ENCODE assay signal across 23 mouse cellular contexts in genomic region chr17:88580556-88580955, GRCm38 (mm10). TPM values are rescaled to one million over a fixed set of nuclear protein-coding genes. Genes with fewer than 3 reads are reported as not detected.
DNase-seq lines count a peak whose midpoint lies in the region; ATAC-seq and TF ChIP-seq lines count a peak whose summit lies in the region.
"Had no signal": no experiment of that assay in that cellular context is flagged by ENCODE, and none has a peak within 500 bp of the region (broad histone marks: within the 10 kb centered on the region; RNA-seq: fewer than 3 reads in every experiment).

No protein-coding gene starts in this region.

- TF ChIP-seq EP300 in lung, postnatal 0 days (IDR thresholded peaks at IDR 0.05) = no peak
- no peak for TF ChIP-seq EP300 in stomach, postnatal 0 days (optimal IDR thresholded peaks at IDR 0.05)

- no peaks in the 10 kb centered on the region for H3K27me3 ChIP-seq in kidney, embryonic 16.5 days (ENCODE audit: insufficient read depth, low read length)
- no peaks in the 10 kb centered on the region for H3K27me3 ChIP-seq in lung, postnatal 0 days (replicated peaks; ENCODE audit: insufficient read depth, low read length)
- no peaks in the 10 kb centered on the region for H3K27me3 ChIP-seq in stomach, postnatal 0 days (ENCODE audit: control insufficient read depth, insufficient read depth, low read length)
- H3K27me3 ChIP-seq: heart, embryonic 13.5 days; hindbrain, embryonic 15.5 days; limb, embryonic 15.5 days; midbrain, embryonic 15.5 days had no signal

- H3K4me3 ChIP-seq in kidney, embryonic 16.5 days (ENCODE audit: low read length) = no peak overlapping the region
- no peak overlapping the region for H3K4me3 ChIP-seq in lung, postnatal 0 days (ENCODE audit: low read depth, low read length)
- no peak overlapping the region for H3K4me3 ChIP-seq in stomach, postnatal 0 days (ENCODE audit: low read depth, low read length)
- H3K4me3 ChIP-seq: gastrocnemius, adult 2 months; heart, embryonic 13.5 days; hindbrain, embryonic 15.5 days; limb, embryonic 15.5 days; midbrain, embryonic 15.5 days; myocyte had no signal

- H3K9ac ChIP-seq in kidney, embryonic 16.5 days (replicated peaks; ENCODE audit: low read length) = no peak overlapping the region
- no peak overlapping the region for H3K9ac ChIP-seq in lung, postnatal 0 days (replicated peaks; ENCODE audit: low read depth)
- H3K9ac ChIP-seq in stomach, postnatal 0 days (ENCODE audit: low read length) = no peak overlapping the region
- H3K9ac ChIP-seq: heart, embryonic 13.5 days; hindbrain, embryonic 15.5 days; limb, embryonic 15.5 days; midbrain, embryonic 15.5 days had no signal

- H3K27ac ChIP-seq in kidney, embryonic 16.5 days (ENCODE audit: low read length) = no peak overlapping the region
- peak overlapping the region; percentile 68; the same call in 1 of the 2 replicates for H3K27ac ChIP-seq in lung, postnatal 0 days (ENCODE audit: low read length)
- peak overlapping the region; percentile 53 for H3K27ac ChIP-seq in stomach, postnatal 0 days (replicated peaks)
- H3K27ac ChIP-seq: heart, embryonic 13.5 days; hindbrain, embryonic 15.5 days; limb, embryonic 15.5 days; midbrain, embryonic 15.5 days had no signal

- ATAC-seq in kidney, embryonic 16.5 days (ENCODE audit: low FRiP score, low TSS enrichment) = peak; percentile 47; the same call in 1 of the 2 replicates
- ATAC-seq in lung, postnatal 0 days = no peak
- ATAC-seq in stomach, postnatal 0 days (ENCODE audit: low FRiP score, low TSS enrichment) = peak; percentile 35; the same call in 1 of the 2 replicates
- ATAC-seq in erythroblast, adult 5-6 weeks (replicated peaks; ENCODE audit: low FRiP score, poor library complexity, severe bottlenecking) = no peak
- ATAC-seq: forebrain, embryonic 16.5 days; midbrain, embryonic 15.5 days had no signal

- no peak for TF ChIP-seq CTCF in lung, postnatal 0 days (IDR thresholded peaks at IDR 0.05)
- TF ChIP-seq CTCF in stomach, postnatal 0 days (IDR thresholded peaks at IDR 0.05; ENCODE audit: low read depth) = no peak

- peaks cover 63% of the 10 kb centered on the region for H3K36me3 ChIP-seq in kidney, embryonic 16.5 days (ENCODE audit: insufficient read depth, low read length)
- peaks cover 13% of the 10 kb centered on the region for H3K36me3 ChIP-seq in lung, postnatal 0 days (ENCODE audit: insufficient read depth, low read length)
- H3K36me3 ChIP-seq in stomach, postnatal 0 days (ENCODE audit: control insufficient read depth, insufficient read depth, low read length) = peaks cover 14% of the 10 kb centered on the region

- H3K9me3 ChIP-seq in kidney, embryonic 16.5 days (ENCODE audit: low read length) = no peaks in the 10 kb centered on the region
- no peaks in the 10 kb centered on the region for H3K9me3 ChIP-seq in lung, postnatal 0 days (ENCODE audit: low read length)
- no peaks in the 10 kb centered on the region for H3K9me3 ChIP-seq in stomach, postnatal 0 days (ENCODE audit: control insufficient read depth, low read length)
- H3K9me3 ChIP-seq: hindbrain, embryonic 15.5 days; limb, embryonic 15.5 days; midbrain, embryonic 15.5 days had no signal

- no peaks in the 10 kb centered on the region for H3K4me1 ChIP-seq in kidney, embryonic 16.5 days (ENCODE audit: insufficient read depth, low read length)
- 0 out of 2 replicates have a peak, but pooled peaks cover 13% of the 10 kb centered on the region for H3K4me1 ChIP-seq in lung, postnatal 0 days (ENCODE audit: insufficient read depth, low read depth, low read length)
- no peaks in the 10 kb centered on the region for H3K4me1 ChIP-seq in stomach, postnatal 0 days (replicated peaks; ENCODE audit: control insufficient read depth, insufficient read depth)
- H3K4me1 ChIP-seq: heart, embryonic 13.5 days; hindbrain, embryonic 15.5 days; limb, embryonic 15.5 days had no signal

- DNase-seq in kidney, postnatal 36 days = no peak
- DNase-seq in lung, postnatal 0 days (ENCODE audit: low spot score) = peak; percentile 23
- no peak for DNase-seq in lung, adult 18-20 months
- DNase-seq in urinary bladder, postnatal 14 days (ENCODE audit: low spot score) = peak; percentile 18
- no peak for DNase-seq in urinary bladder, postnatal 4 days (ENCODE audit: low spot score in 2 of 2)
- no peak for DNase-seq in stomach, postnatal 0 days (ENCODE audit: low spot score)
- DNase-seq: adrenal gland, adult 2 months; cerebellum, adult 9-10 months; embryo, embryonic 11 days; gastrocnemius, adult 2 months; heart, postnatal 4 days; right cerebral cortex, postnatal 14 days had no signal

- WGBS in kidney, embryonic 16.5 days = 74% methylated on average over 6 of the region's 6 CpGs
- 58% methylated on average over 6 of the region's 6 CpGs for WGBS in lung, postnatal 0 days
- 43% methylated on average over 6 of the region's 6 CpGs for WGBS in stomach, postnatal 0 days

- no peak overlapping the region for H3K4me2 ChIP-seq in kidney, embryonic 16.5 days (replicated peaks; ENCODE audit: low read depth, low read length)
- H3K4me2 ChIP-seq in lung, postnatal 0 days (replicated peaks; ENCODE audit: low read depth, low read length) = no peak overlapping the region
- H3K4me2 ChIP-seq in stomach, postnatal 0 days (replicated peaks; ENCODE audit: low read depth) = no peak overlapping the region
- H3K4me2 ChIP-seq: heart, embryonic 13.5 days; hindbrain, embryonic 15.5 days; limb, embryonic 15.5 days; midbrain, embryonic 15.5 days had no signal

RNA-seq across cellular contexts. Expression of gene Ston1, which starts 16.9 kb away (rescaled TPM):
- 6.3 and 9.3 TPM in 2 replicates for polyA plus RNA-seq in kidney, embryonic 16.5 days (2015; fragmentation: Nextera tagmentation; extraction: Ambion mirVana)
- polyA plus RNA-seq in lung, postnatal 0 days (2015; fragmentation: Nextera tagmentation; extraction: Ambion mirVana) = 6.4 and 6.9 TPM in 2 replicates
- 3.1 and 5.1 TPM in 2 replicates for polyA plus RNA-seq in stomach, postnatal 0 days (2015; fragmentation: Nextera tagmentation; extraction: Ambion mirVana)
- not detected in 2 replicates for total RNA-seq in erythroblast, adult 5-6 weeks (2015; ENCODE audit: low replicate concordance)
- not detected in 2 replicates for total RNA-seq in erythroblast, adult 5-6 weeks (2017; ENCODE audit: low replicate concordance)
- total RNA-seq: granulocyte monocyte progenitor cell, adult 5-6 weeks; megakaryocyte, adult 5-6 weeks; neutrophil, adult 5-6 weeks had no signal

RNA-seq across cellular contexts. Expression of gene Ppp1r21, which starts 50.6 kb away (rescaled TPM):
- polyA plus RNA-seq in kidney, embryonic 16.5 days (2015; fragmentation: Nextera tagmentation; extraction: Ambion mirVana) = 29.6 and 33.1 TPM in 2 replicates
- polyA plus RNA-seq in lung, postnatal 0 days (2015; fragmentation: Nextera tagmentation; extraction: Ambion mirVana) = 18.6 TPM in 2 replicates
- polyA plus RNA-seq in stomach, postnatal 0 days (2015; fragmentation: Nextera tagmentation; extraction: Ambion mirVana) = 10.4 and 11.1 TPM in 2 replicates
- 15.9 and 16.3 TPM in 2 replicates for total RNA-seq in erythroblast, adult 5-6 weeks (2015; ENCODE audit: low replicate concordance)
- 12.8 and 13.6 TPM in 2 replicates for total RNA-seq in erythroblast, adult 5-6 weeks (2017; ENCODE audit: low replicate concordance)

Comparison
In these comparisons a context has a peak if more than half of its experiments do, and no peak if none do; other contexts are left out.
1. DNase-seq: peak in lung, postnatal 0 days (single experiment) and urinary bladder, postnatal 14 days (single experiment); none in kidney, postnatal 36 days (0 of 2), lung, adult 18-20 months (0 of 2), urinary bladder, postnatal 4 days (0 of 2) and stomach, postnatal 0 days (single experiment).
2. ATAC-seq: peak in kidney, embryonic 16.5 days (single experiment) and stomach, postnatal 0 days (single experiment); none in lung, postnatal 0 days (single experiment) and erythroblast, adult 5-6 weeks (single experiment).